Mouse (Mus musculus): ENCODE measurements around the gene Ggn. TPM values are rescaled to one million over a fixed set of nuclear protein-coding genes. Genes with fewer than 3 reads are reported as not detected.
"Not testable (repeated sequence)": the region's sequence is repeated elsewhere in the genome, so short reads cannot be mapped to it uniquely, and the experiment has no call there.

The Ggn gene
- polyA plus RNA-seq, 1 experiment = 0.53 TPM

DNA sequence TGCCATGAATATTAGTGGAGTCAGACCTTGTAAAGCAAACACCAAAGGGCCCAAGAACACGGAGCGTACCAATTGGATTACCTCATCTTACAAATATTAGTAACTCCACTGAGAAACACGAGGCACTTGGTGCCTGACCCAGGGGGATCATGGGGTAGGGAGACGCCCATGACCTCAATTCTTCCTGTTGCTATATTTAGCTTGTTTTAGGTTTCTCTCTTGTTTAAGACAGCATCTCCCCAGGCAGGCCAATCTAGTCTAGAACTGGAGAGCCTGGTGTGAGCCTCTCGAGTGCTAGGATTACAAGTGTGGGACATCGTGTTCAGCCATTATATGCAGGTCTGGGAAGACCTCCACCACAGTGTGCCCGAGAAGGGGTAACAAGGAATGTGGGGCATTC, 9.3 kb downstream of the Ggn start:
- TF ChIP-seq POLR2A (IDR thresholded peaks at IDR 0.05; ENCODE audit: control insufficient read depth, extremely low read depth, insufficient read depth, low read length, poor library complexity) (no peak), CTCF (IDR thresholded peaks at IDR 0.05; ENCODE audit: borderline replicate concordance, control insufficient read depth, extremely low read depth, insufficient read depth, low read length, poor library complexity) (no peak)
- no peaks in the 10 kb centered on the region for H3K27me3 ChIP-seq (ENCODE audit: control insufficient read depth, insufficient read depth, low read length)
- H3K4me3 ChIP-seq (ENCODE audit: control insufficient read depth, insufficient read depth, low read length) = peak overlapping the region; percentile 79
- no peak overlapping the region for H3K27ac ChIP-seq (ENCODE audit: control insufficient read depth, insufficient read depth, low read length)
- 21% methylated on average over 7 of the region's 7 CpGs for WGBS
- peaks cover 28% of the 10 kb centered on the region for H3K36me3 ChIP-seq (ENCODE audit: control insufficient read depth, insufficient read depth, low read length)
- no peak for DNase-seq
- H3K4me1 ChIP-seq (replicated peaks; ENCODE audit: control insufficient read depth, insufficient read depth, low read length) = peaks cover 10% of the 10 kb centered on the region

- peak; percentile 97 for DNase-seq
- Histone ChIP-seq H3K36me3 (ENCODE audit: control insufficient read depth, insufficient read depth, low read length) (peaks cover 18% of the 10 kb centered on the region), H3K4me1 (replicated peaks; ENCODE audit: control insufficient read depth, insufficient read depth, low read length) (peaks cover 10% of the 10 kb centered on the region), H3K27me3 (ENCODE audit: control insufficient read depth, insufficient read depth, low read length) (no peaks in the 10 kb centered on the region), H3K4me3 (ENCODE audit: control insufficient read depth, insufficient read depth, low read length) (peak within 1 kb of the TSS; percentile 79), H3K27ac (ENCODE audit: control insufficient read depth, insufficient read depth, low read length) (peak within 1 kb of the TSS; percentile 35; the same call in 1 of the 2 replicates)
- TF ChIP-seq POLR2A (IDR thresholded peaks at IDR 0.05; ENCODE audit: control insufficient read depth, extremely low read depth, insufficient read depth, low read length, poor library complexity) (peak; percentile 96), CTCF (IDR thresholded peaks at IDR 0.05; ENCODE audit: borderline replicate concordance, control insufficient read depth, extremely low read depth, insufficient read depth, low read length, poor library complexity) (0 out of 2 replicates have a peak, but pooled peaks have one; percentile 63)
- under 1% methylated on average over 62 of the region's 62 CpGs for WGBS
Measured at GRCm38 (mm10) chr7:29180077-29180853, 10.3 kb downstream of the Ggn start, which contains the start of gene Psmd8. Psmd8 (minus strand) TSS chr7:29180701.

GRCm38 (mm10) chr7:29180854-29181236, 10.8 kb downstream of the Ggn start:
- peak overlapping the region; percentile 49 for H3K4me3 ChIP-seq (ENCODE audit: control insufficient read depth, insufficient read depth, low read length)
- 44% methylated on average over 5 of the region's 5 CpGs for WGBS
- H3K36me3 ChIP-seq (ENCODE audit: control insufficient read depth, insufficient read depth, low read length) = peaks cover 13% of the 10 kb centered on the region
- DNase-seq = no peak
- no peaks in the 10 kb centered on the region for H3K27me3 ChIP-seq (ENCODE audit: control insufficient read depth, insufficient read depth, low read length)
- no peak for TF ChIP-seq CTCF (IDR thresholded peaks at IDR 0.05; ENCODE audit: borderline replicate concordance, control insufficient read depth, extremely low read depth, insufficient read depth, low read length, poor library complexity)
- peak overlapping the region; percentile 35; the same call in 1 of the 2 replicates for H3K27ac ChIP-seq (ENCODE audit: control insufficient read depth, insufficient read depth, low read length)
- peaks cover 10% of the 10 kb centered on the region for H3K4me1 ChIP-seq (replicated peaks; ENCODE audit: control insufficient read depth, insufficient read depth, low read length)

DNA sequence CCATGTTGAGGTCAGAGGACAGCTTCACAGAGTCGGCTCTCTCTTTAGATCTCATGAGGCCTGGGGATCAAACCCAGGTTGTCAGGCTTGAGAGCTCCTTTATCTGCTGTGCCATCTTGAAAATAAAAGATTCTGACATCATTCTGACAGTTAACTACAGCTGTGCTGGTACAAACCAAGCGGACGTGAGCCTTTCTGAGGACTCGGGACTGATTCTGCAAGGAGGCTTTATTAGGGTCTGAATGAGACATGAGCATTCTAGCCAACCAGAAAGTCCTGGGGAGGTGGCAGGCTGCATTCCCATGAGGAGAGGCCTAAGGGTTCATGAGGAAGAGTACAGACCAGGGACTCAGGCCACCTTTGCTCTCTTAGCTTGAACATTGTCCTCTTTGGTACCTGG, 11.3 kb downstream of the Ggn start:
- H3K27ac ChIP-seq (ENCODE audit: control insufficient read depth, insufficient read depth, low read length); H3K27me3 ChIP-seq (ENCODE audit: control insufficient read depth, insufficient read depth, low read length); DNase-seq; H3K4me3 ChIP-seq (ENCODE audit: control insufficient read depth, insufficient read depth, low read length); H3K4me1 ChIP-seq (replicated peaks; ENCODE audit: control insufficient read depth, insufficient read depth, low read length); H3K36me3 ChIP-seq (ENCODE audit: control insufficient read depth, insufficient read depth, low read length): not testable (repeated sequence)
- 63% methylated on average over 4 of the region's 4 CpGs for WGBS

DNA sequence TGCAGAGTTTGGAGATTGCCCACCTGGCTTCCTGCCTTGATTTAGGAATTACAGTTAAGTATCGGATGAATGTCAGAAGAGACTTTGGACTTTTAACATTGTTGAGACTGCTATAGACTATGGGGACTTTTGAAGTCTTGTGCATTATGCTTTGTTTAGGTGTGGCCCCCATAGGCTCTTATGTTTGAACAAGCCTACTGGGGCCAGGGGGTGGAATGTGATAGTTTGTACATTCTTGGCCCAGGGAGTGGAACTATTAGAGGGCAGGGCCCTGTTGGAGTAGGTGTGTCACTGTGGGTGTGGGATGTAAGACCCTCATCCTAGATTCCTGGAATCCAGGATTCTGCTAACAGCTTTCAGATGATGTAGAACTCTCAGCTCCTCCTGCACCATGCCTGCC, 24.2 kb downstream of the Ggn start:
- 100% methylated on average over 1 of the region's 1 CpGs for WGBS

GRCm38 (mm10) chr7:29202577-29202976, 32.6 kb downstream of the Ggn start:
- no peaks in the 10 kb centered on the region for H3K4me1 ChIP-seq (replicated peaks; ENCODE audit: control insufficient read depth, insufficient read depth, low read length)
- H3K4me3 ChIP-seq (ENCODE audit: control insufficient read depth, insufficient read depth, low read length) = no peak overlapping the region
- no peak for TF ChIP-seq POLR2A (IDR thresholded peaks at IDR 0.05; ENCODE audit: control insufficient read depth, extremely low read depth, insufficient read depth, low read length, poor library complexity)
- TF ChIP-seq CTCF (IDR thresholded peaks at IDR 0.05; ENCODE audit: borderline replicate concordance, control insufficient read depth, extremely low read depth, insufficient read depth, low read length, poor library complexity) = no peak
- H3K27me3 ChIP-seq (ENCODE audit: control insufficient read depth, insufficient read depth, low read length) = no peaks in the 10 kb centered on the region
- 49% methylated on average over 6 of the region's 6 CpGs for WGBS
- no peak overlapping the region for H3K27ac ChIP-seq (ENCODE audit: control insufficient read depth, insufficient read depth, low read length)
- H3K36me3 ChIP-seq (ENCODE audit: control insufficient read depth, insufficient read depth, low read length) = no peaks in the 10 kb centered on the region
- peak; percentile 24 for DNase-seq

More for the DNA sequence above, 24.2 kb downstream of the Ggn start:
- H3K4me3 ChIP-seq (ENCODE audit: control insufficient read depth, insufficient read depth, low read length); H3K36me3 ChIP-seq (ENCODE audit: control insufficient read depth, insufficient read depth, low read length); DNase-seq; H3K4me1 ChIP-seq (replicated peaks; ENCODE audit: control insufficient read depth, insufficient read depth, low read length); H3K27me3 ChIP-seq (ENCODE audit: control insufficient read depth, insufficient read depth, low read length); H3K27ac ChIP-seq (ENCODE audit: control insufficient read depth, insufficient read depth, low read length): not testable (repeated sequence)

DNA sequence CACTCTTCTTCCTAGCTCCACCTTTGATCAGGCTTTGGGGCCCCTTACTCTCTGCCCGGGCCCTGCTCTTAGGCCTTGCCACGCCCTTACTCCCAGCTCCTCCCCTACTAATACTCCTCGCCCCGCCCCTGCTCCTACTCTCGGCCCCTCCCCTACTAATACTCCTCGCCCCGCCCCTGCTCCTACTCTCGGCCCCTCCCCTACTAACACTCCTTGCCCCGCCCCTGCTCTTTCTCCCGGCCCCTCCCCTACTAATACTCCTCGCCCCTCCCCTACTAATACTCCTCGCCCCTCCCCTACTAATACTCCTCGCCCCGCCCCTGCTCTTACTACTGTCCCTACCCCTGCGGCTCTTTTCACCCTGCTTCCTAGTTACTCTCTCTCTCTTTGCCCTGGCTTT, 41.0 kb downstream of the Ggn start:
- WGBS = 16% methylated on average over 14 of the region's 15 CpGs
- not testable (repeated sequence) for H3K36me3 ChIP-seq (ENCODE audit: control insufficient read depth, insufficient read depth, low read length)
- peak; percentile 11 for DNase-seq

More for the DNA sequence above, 41.0 kb downstream of the Ggn start:
- H3K4me3 ChIP-seq (ENCODE audit: control insufficient read depth, insufficient read depth, low read length) = peak overlapping the region; percentile 73
- H3K4me1 ChIP-seq (replicated peaks; ENCODE audit: control insufficient read depth, insufficient read depth, low read length); H3K27me3 ChIP-seq (ENCODE audit: control insufficient read depth, insufficient read depth, low read length): not testable (repeated sequence)
- H3K27ac ChIP-seq (ENCODE audit: control insufficient read depth, insufficient read depth, low read length) = peak overlapping the region; percentile 32; the same call in 1 of the 2 replicates
